Mouse (Mus musculus) cerebellum, adult 9-10 months (tissue): ENCODE results near the gene Rab19.
"Not testable (repeated sequence)": the region's sequence is repeated elsewhere in the genome, so short reads cannot be mapped to it uniquely, and the experiment has no call there.

Experiments used
- DNase-seq: peaks from one replicate; pipeline ENCODE4 v3.0.0; 2022

The Rab19 gene

DNA sequence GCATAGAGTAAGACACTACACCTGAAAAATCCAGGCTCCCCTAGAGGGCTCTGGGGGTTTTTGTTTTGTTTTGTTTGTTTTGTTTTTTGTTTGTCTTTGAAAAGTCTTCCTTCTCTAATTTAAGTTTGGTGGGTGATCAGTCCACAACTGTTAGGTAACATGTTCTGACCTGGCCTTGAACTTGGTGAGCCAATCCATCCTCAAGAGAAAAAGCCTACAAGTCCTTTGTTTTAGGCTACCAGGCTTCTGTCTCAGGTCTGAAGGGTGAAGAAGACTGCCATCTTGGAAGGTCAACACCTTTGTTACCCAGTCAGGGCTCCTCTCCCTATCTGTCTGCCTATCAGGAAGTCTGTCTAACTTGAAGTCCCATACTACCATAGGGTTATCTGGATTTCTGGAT is 52.7 kb downstream of the Rab19 start:
- DNase-seq, result no peak

- DNase-seq, result no peak
Measured at GRCm38 (mm10) chr6:39434111-39434885, 53.3 kb downstream of the Rab19 start.

GRCm38 (mm10) chr6:39434886-39435492 is 54.0 kb downstream of the Rab19 start:
- DNase-seq, result no peak

GRCm38 (mm10) chr6:39435875-39436274 is 54.9 kb downstream of the Rab19 start:
- no peak for DNase-seq

- DNase-seq, result not testable (repeated sequence)
Measured at GRCm38 (mm10) chr6:39437519-39437918, 56.5 kb downstream of the Rab19 start.
